In the genomic region with DNA sequence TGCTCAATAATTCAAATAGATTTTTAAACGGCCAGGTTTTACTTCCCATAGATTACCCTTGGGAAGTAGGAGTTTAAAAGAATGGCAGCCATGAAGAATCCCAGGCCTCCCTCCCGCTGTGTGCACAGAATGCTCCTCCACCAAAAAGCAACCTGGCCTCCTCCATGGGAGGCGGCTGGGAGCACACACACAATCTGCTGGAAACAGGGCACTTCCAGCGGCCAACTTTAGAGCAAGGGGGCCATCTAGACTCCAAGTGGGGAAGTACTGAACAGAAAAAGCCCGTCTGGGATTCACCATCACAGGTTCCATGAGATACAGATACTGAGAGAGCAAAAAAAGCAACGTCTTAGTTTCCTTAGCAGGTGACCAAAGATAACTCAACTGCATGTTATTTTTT, we compare ENCODE assay signal across 10 mouse cellular contexts.
DNase-seq lines count a peak whose midpoint lies in the region; ATAC-seq lines count a peak whose summit lies in the region.
"Had no signal": no experiment of that assay in that cellular context is flagged by ENCODE, and none has a peak within 500 bp of the region (broad histone marks: within the 10 kb centered on the region; RNA-seq: fewer than 3 reads in every experiment).

No protein-coding gene starts in this region.

- H3K4me3 ChIP-seq in forebrain, embryonic 10.5 days, result no peak overlapping the region
- no peak overlapping the region for H3K4me3 ChIP-seq in neural tube, embryonic 13.5 days
- H3K4me3 ChIP-seq: embryonic facial prominence, embryonic 15.5 days had no signal

- no peak overlapping the region for H3K4me2 ChIP-seq in neural tube, embryonic 13.5 days
- H3K4me2 ChIP-seq: embryonic facial prominence, embryonic 15.5 days had no signal

- H3K27me3 ChIP-seq in forebrain, embryonic 10.5 days (ENCODE audit: poor library complexity, severe bottlenecking), result peaks cover 5% of the 10 kb centered on the region
- no peaks in the 10 kb centered on the region for H3K27me3 ChIP-seq in neural tube, embryonic 13.5 days
- H3K27me3 ChIP-seq: embryonic facial prominence, embryonic 15.5 days had no signal

- 14% methylated on average over 6 of the region's 6 CpGs for WGBS in forebrain, embryonic 10.5 days
- WGBS in neural tube, embryonic 13.5 days, result 10% methylated on average over 6 of the region's 6 CpGs

- peak; percentile 34 for DNase-seq in adrenal gland, postnatal 14 days
- DNase-seq in adrenal gland, adult 8-10 months, result no peak
- peak; percentile 28 for DNase-seq in NIH3T3 (ENCODE audit: low read depth)
- peak; percentile 41 for DNase-seq in forebrain, embryonic 10.5 days (ENCODE audit: extremely low spot score, low spot score)
- DNase-seq in layer of hippocampus, postnatal 10 days (ENCODE audit: low spot score in 2 of 2), result peak; percentile 60 to 71
- DNase-seq in ovary, postnatal 10 days (ENCODE audit: low spot score), result no peak
- DNase-seq in thymus, postnatal 0 days (ENCODE audit: low spot score), result no peak

- ATAC-seq in neural tube, embryonic 13.5 days (ENCODE audit: low read depth), result peak; percentile 75

- no peak overlapping the region for H3K27ac ChIP-seq in forebrain, embryonic 10.5 days
- no peak overlapping the region for H3K27ac ChIP-seq in neural tube, embryonic 13.5 days (replicated peaks)
- H3K27ac ChIP-seq: embryonic facial prominence, embryonic 15.5 days; macrophage had no signal

- H3K9me3 ChIP-seq in forebrain, embryonic 10.5 days, result no peaks in the 10 kb centered on the region
- no peaks in the 10 kb centered on the region for H3K9me3 ChIP-seq in neural tube, embryonic 13.5 days
- H3K9me3 ChIP-seq: embryonic facial prominence, embryonic 15.5 days had no signal

- H3K4me1 ChIP-seq in forebrain, embryonic 10.5 days, result 0 out of 2 replicates have a peak, but pooled peaks cover 4% of the 10 kb centered on the region
- H3K4me1 ChIP-seq in neural tube, embryonic 13.5 days (replicated peaks), result no peaks in the 10 kb centered on the region
- H3K4me1 ChIP-seq: embryonic facial prominence, embryonic 15.5 days had no signal

- no peaks in the 10 kb centered on the region for H3K36me3 ChIP-seq in forebrain, embryonic 10.5 days (replicated peaks)
- no peaks in the 10 kb centered on the region for H3K36me3 ChIP-seq in neural tube, embryonic 13.5 days
- H3K36me3 ChIP-seq: embryonic facial prominence, embryonic 15.5 days had no signal

- H3K9ac ChIP-seq in neural tube, embryonic 13.5 days, result no peak overlapping the region
- H3K9ac ChIP-seq: embryonic facial prominence, embryonic 15.5 days had no signal

Comparison
In these comparisons a context has a peak if more than half of its experiments do, and no peak if none do; other contexts are left out.
1. DNase-seq: peak in adrenal gland, postnatal 14 days (single experiment), NIH3T3 (single experiment), forebrain, embryonic 10.5 days (single experiment) and layer of hippocampus, postnatal 10 days (2 of 2); none in adrenal gland, adult 8-10 months (single experiment), ovary, postnatal 10 days (single experiment) and thymus, postnatal 0 days (single experiment).